Mouse (Mus musculus): ENCODE measurements around the gene Vti1a.

GRCm38 (mm10) chr19:55569114-55569513 lies 253.0 kb downstream of the Vti1a start:
- TF ChIP-seq CTCF (IDR thresholded peaks at IDR 0.05; ENCODE audit: borderline replicate concordance, insufficient read depth, low read depth, low read length) (no peak), POLR2A (IDR thresholded peaks at IDR 0.05; ENCODE audit: borderline replicate concordance, insufficient read depth, low read length) (no peak)
